Mouse (Mus musculus) MEL-GATA-1-ER (cell line): ENCODE data around the gene 9030025P20Rik.
A peak's percentile ranks its signal among the peaks of the same experiment; 100 is the strongest.
"Not testable (repeated sequence)": the region's sequence is repeated elsewhere in the genome, so short reads cannot be mapped to it uniquely, and the experiment has no call there.

ENCODE experiments used
- DNase-seq: peaks from one replicate; pipeline ENCODE4 v3.0.0-alpha.2; 2012; ENCODE audit warnings: low read depth; ENCODE audit errors: extremely low read depth

The 9030025P20Rik gene

DNA sequence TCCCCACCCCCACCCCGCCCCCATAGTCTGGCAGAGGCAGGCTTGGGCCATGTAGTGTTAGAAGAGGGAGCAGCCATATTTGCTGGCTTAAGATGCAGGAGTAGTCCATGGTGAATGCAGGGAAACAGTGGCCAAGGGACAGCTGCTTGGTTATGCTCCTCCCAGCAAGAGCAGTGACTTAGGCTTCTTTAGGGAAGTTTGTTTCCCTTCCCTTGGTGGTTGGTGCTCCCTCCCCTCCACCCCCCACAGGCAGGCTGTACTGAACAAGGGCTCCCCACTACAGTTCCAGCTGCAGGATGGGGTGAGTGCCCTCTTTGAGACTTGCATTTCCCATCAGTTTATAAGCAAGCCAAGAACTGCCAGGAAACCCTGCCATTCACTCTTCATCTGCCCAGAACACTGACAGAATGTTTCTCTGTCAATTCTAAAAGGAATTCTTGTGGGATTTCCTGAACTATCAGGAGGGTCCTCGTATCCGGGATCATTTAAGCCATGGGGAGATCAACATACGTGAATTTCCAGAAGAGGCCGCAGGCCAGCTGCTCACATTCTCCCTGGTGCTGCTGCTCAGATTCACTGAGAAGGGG is 11.9 kb downstream of the 9030025P20Rik start:
- DNase-seq = not testable (repeated sequence)

GRCm38 (mm10) chr17:14992522-14993138 is 14.4 kb downstream of the 9030025P20Rik start:
- DNase-seq = not testable (repeated sequence)

GRCm38 (mm10) chr17:14993139-14993832 is 15.0 kb downstream of the 9030025P20Rik start:
- not testable (repeated sequence) for DNase-seq

GRCm38 (mm10) chr17:14994140-14994539 is 15.9 kb downstream of the 9030025P20Rik start:
- not testable (repeated sequence) for DNase-seq

DNA sequence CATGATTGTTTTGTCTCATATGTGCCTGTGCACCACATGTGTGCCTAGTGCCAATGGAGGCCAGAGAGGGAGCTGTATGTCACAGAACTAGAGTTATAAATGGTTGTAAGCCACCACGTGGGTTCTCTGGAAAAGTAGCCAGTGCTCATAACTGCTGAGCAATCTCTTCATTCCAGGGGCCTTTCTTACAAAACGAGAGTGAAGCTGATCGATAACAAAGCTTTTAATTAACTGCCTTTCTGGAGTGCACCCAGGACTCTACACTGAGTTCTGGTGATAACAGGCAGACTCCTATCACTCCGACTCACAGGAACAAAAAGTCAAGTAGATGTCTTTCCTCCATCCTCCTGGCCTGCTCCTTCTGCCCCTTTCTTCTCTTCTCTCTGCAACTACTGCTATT is 21.8 kb downstream of the 9030025P20Rik start:
- DNase-seq = not testable (repeated sequence)

- not testable (repeated sequence) for DNase-seq
These were observed 30.8 kb downstream of the 9030025P20Rik start for GRCm38 (mm10) chr17:15009088-15009487.

GRCm38 (mm10) chr17:15009706-15010413 is 31.6 kb downstream of the 9030025P20Rik start, which contains the start of gene Gm3435:
Gene Gm3435, plus strand, starts transcription at chr17:15010176.
- DNase-seq = not testable (repeated sequence)

DNA sequence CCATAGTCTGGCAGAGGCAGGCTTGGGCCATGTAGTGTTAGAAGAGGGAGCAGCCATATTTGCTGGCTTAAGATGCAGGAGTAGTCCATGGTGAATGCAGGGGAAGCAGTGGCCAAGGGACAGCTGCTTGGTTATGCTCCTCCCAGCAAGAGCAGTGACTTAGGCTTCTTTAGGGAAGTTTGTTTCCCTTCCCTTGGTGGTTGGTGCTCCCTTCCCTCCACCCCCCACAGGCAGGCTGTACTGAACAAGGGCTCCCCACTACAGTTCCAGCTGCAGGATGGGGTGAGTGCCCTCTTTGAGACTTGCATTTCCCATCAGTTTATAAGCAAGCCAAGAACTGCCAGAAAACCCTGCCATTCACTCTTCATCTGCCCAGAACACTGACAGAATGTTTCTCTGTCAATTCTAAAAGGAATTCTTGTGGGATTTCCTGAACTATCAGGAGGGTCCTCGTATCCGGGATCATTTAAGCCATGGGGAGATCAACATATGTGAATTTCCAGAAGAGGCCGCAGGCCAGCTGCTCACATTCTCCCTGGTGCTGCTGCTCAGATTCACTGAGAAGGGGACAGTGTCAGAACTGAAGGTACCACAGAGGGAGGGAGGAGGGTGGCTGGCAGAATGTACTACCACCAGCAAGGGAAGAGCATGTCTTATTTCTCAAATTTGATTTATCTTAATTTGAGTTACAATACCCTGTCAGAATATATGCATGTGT is 43.4 kb downstream of the 9030025P20Rik start:
- DNase-seq = peak; percentile 11

DNA sequence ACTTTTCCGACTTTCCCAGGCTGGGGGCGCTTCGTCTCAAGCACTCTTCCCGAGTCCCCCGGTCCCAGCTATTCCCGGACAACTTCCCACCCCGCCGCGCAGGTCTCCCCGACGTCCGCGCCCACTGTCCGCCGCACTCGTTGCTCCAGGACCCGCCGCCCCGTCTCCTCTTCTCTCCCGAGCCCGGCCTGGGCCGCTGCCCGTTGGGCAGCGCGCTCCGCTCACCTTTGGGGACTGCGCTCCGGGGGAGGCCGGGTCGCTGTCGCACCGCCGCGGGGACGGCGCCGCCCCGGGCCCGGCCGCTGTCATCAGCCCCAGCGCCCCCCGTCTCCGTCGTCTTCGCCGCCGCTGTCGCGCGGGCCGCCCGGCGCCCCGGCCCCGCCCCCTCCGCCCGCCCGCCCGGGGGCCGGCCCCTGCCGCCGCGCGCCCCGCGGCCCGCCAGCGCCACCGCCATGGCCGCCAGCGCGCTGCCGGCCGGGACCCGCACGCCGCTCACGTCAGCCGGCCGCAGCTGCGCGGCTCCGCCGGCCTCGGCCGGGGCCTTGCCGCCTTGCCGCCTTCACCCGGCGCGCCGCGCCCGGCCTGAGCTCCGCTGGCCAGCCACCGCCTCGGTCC is 45.7 kb downstream of the 9030025P20Rik start:
- DNase-seq = not testable (repeated sequence)

DNA sequence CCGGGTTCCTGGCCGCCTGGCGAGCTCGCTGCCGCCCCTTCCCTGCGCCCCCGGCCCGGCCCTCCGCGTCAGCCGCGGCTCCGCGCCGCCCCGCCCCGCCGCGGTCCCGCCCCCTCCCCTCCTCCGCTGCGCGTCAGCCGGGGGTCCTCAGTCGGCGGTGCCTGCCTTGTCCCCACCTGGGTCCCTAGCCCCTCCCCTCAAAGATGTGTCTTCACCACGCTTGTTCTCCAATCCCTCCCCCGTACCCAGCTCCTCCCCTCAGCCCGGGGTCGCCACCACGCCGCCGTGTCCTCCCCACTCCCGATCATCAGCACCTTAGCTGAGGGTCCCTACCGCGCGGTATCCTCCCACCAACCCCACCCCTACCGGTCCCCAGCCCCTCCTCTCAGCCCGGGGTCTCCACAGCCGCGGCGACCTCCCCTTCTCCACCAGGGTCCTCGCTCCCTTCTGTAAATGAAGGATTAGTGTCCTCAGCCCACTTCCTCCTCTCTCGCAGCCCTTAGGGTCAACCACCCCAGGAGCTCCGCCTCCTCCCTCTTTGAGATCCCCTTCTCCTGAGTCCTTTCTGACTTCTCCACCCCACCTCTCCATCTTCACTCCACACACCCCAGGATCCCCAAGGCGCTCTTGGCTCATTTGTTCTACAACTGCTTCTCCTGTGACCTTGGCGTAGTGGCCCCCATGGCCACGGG is 46.4 kb downstream of the 9030025P20Rik start:
- not testable (repeated sequence) for DNase-seq

DNA sequence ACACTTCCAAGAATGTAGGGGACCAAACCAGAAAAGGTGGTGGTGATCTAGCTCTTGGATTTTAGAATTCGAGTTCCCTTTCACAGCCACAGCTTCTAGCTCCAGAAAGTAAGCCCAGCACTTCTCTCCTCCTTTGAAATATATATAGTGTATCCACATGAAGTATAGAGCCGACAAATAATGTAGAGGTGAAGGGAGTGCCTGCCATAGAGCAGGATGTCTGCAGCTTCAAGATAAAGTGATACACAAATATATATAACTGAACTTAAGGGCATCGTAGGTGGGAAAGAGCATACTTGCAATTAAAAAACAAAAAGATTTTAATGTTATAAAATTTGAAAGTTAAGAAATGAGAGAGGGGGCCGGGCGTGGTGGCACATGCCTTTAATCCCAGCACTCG is 47.2 kb downstream of the 9030025P20Rik start:
- not testable (repeated sequence) for DNase-seq

DNA sequence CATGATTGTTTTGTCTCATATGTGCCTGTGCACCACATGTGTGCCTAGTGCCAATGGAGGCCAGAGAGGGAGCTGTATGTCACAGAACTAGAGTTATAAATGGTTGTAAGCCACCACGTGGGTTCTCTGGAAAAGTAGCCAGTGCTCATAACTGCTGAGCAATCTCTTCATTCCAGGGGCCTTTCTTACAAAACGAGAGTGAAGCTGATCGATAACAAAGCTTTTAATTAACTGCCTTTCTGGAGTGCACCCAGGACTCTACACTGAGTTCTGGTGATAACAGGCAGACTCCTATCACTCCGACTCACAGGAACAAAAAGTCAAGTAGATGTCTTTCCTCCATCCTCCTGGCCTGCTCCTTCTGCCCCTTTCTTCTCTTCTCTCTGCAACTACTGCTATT is 53.1 kb downstream of the 9030025P20Rik start:
- DNase-seq = not testable (repeated sequence)

DNA sequence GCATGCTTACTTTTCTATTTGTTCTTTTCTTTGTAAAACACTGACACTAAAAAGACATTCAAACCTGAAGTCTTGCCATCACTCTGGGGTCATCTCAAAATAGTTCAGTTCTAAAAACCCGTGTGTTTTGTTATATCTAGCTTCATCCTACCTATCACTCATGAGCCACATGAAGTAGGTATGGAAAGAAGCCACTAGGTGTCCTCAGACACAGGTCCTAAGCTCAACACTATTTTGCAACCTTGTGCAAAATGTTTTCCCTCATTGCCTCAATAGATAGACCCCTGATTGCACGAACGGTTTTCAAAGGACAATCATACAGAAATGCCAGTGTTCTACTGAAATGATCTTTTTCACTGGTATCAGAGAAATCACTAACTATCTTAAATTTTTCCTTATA is 62.2 kb downstream of the 9030025P20Rik start:
- DNase-seq = not testable (repeated sequence)
